Mouse (Mus musculus) small intestine, adult 2 months (tissue): ENCODE results near the gene Tspan9. TPM values are rescaled to one million over a fixed set of nuclear protein-coding genes. Genes with fewer than 3 reads are reported as not detected.

Experiments used
- H3K27ac ChIP-seq: fragments of 200-500 bp; 2 replicates; pipeline ENCODE4 v1.5.1; 2012; ENCODE audit warnings: low read depth, low read length, control low read depth, inconsistent platforms; ENCODE audit not compliant: insufficient read depth
- H3K27me3 ChIP-seq: fragments of 200-500 bp; 2 replicates; pipeline ENCODE4 v1.6.1; 2012; ENCODE audit warnings: mild to moderate bottlenecking, moderate library complexity, low read length, inconsistent platforms; ENCODE audit not compliant: control insufficient read depth, insufficient read depth
- H3K36me3 ChIP-seq: fragments of 200-500 bp; 2 replicates; pipeline ENCODE4 v1.6.1; 2012; ENCODE audit warnings: mild to moderate bottlenecking, low read length, control low read depth, inconsistent platforms; ENCODE audit not compliant: control insufficient read depth, insufficient read depth
- H3K4me1 ChIP-seq: fragments of 200-500 bp; 2 replicates; pipeline ENCODE4 v1.6.1; 2012; ENCODE audit warnings: low read length, inconsistent platforms, mixed read lengths; ENCODE audit not compliant: control insufficient read depth, insufficient read depth, insufficient read length
- H3K4me3 ChIP-seq: fragments of 200-500 bp; 2 replicates; pipeline ENCODE4 v1.5.1; 2012; ENCODE audit warnings: low read depth, mild to moderate bottlenecking, control low read depth, inconsistent platforms, low read length, moderate library complexity
- CTCF ChIP-seq: fragments of 200-500 bp; IDR thresholded peaks from 2 replicates; pipeline ENCODE4 v1.5.1; 2012; ENCODE audit warnings: low read depth, mild to moderate bottlenecking, control low read depth, inconsistent platforms, low read length, moderate library complexity, mixed read lengths; ENCODE audit not compliant: insufficient replicate concordance, insufficient read length; ENCODE audit errors: extremely low read depth
- POLR2A ChIP-seq: fragments of 200-500 bp; IDR thresholded peaks from 2 replicates; pipeline ENCODE4 v1.6.1; 2012; ENCODE audit warnings: low read depth, mild to moderate bottlenecking, control low read depth, inconsistent platforms, low read length, moderate library complexity
- WGBS: fragments of 180-500 bp; shearing (Covaris S2); methylation state at CpG from one replicate; pipeline ENCODE4 v1.1.7; 2018; 5-methylcytosine and 5-hydroxymethylcytosine counted together
- polyA plus RNA-seq: library from polyadenylated mRNA; depleted of rRNA; stranded (reverse); fragments of >200 nt; gene quantifications from 2 replicates; pipeline ENCODE4 v1.2.3, GENCODE M21; 2012

Gene Tspan9
- polyA plus RNA-seq, 1 experiment, result 20.6 TPM

- TF ChIP-seq POLR2A (no peak), CTCF (no peak)
- WGBS, result 86% methylated on average over 6 of the region's 6 CpGs
- H3K4me1 ChIP-seq, result peaks cover 4% of the 10 kb centered on the region; the same call in 1 of the 2 replicates
- H3K27ac ChIP-seq, result 0 out of 2 replicates have a peak overlapping the region, but pooled peaks have one; percentile 21
- no peak overlapping the region for H3K4me3 ChIP-seq
- no peaks in the 10 kb centered on the region for H3K36me3 ChIP-seq
- H3K27me3 ChIP-seq, result no peaks in the 10 kb centered on the region
Measured at GRCm38 (mm10) chr6:128132581-128132980, 10.8 kb downstream of the Tspan9 start.

- TF ChIP-seq POLR2A (no peak), CTCF (no peak)
- Histone ChIP-seq H3K4me1 (peaks cover 4% of the 10 kb centered on the region; the same call in 1 of the 2 replicates), H3K4me3 (no peak overlapping the region), H3K27ac (no peak overlapping the region), H3K27me3 (no peaks in the 10 kb centered on the region), H3K36me3 (no peaks in the 10 kb centered on the region)
- WGBS, result 65% methylated on average over 2 of the region's 2 CpGs
Measured at GRCm38 (mm10) chr6:128131390-128131789, 12.0 kb downstream of the Tspan9 start.

DNA sequence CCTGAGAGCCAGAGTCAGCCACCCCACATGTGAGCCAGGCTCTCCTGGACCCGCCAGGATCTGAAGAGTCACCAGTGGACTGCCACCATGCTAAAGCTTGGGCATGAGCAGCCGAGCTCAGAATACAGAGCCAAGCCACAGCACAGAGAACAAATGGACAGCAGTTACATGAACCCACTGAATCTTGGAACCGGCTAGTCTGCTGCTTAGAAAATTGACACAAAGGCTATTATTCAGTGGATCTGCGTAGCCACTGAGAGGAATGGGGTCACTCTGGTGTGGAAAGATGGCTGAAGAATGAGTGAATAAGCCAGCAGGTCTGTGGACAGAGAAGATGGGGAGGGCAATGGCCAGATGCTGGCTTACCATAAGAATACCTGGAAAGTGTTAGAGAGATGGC is 12.7 kb downstream of the Tspan9 start:
- H3K36me3 ChIP-seq, result no peaks in the 10 kb centered on the region
- H3K4me3 ChIP-seq, result no peak overlapping the region
- no peaks in the 10 kb centered on the region for H3K27me3 ChIP-seq
- peaks cover 4% of the 10 kb centered on the region; the same call in 1 of the 2 replicates for H3K4me1 ChIP-seq
- H3K27ac ChIP-seq, result no peak overlapping the region
- 88% methylated on average over 4 of the region's 4 CpGs for WGBS
- TF ChIP-seq POLR2A (no peak), CTCF (no peak)

DNA sequence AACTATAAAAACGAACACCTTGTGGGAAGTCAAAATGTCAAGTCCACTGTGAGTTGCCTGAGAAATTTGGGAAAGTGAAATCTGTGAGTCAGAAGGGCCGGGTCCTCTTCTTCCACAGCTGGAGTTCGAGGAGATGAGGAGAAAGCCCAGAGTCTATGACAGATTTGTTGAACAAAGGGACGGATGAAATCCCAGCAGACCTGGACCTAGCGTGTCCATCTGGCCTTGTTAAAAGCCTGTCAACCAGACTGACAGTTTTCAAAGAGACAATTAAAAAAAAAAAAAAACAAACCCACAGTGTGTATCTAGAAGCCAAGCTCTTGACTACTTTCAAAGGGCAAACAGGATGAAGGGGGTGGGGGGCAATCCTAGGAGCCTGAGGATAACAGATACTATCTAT is 14.0 kb downstream of the Tspan9 start:
- 73% methylated on average over 5 of the region's 5 CpGs for WGBS
- no peaks in the 10 kb centered on the region for H3K36me3 ChIP-seq
- no peaks in the 10 kb centered on the region for H3K27me3 ChIP-seq
- peaks cover 4% of the 10 kb centered on the region; the same call in 1 of the 2 replicates for H3K4me1 ChIP-seq
- no peak overlapping the region for H3K27ac ChIP-seq
- TF ChIP-seq POLR2A, result no peak
- TF ChIP-seq CTCF, result no peak
- H3K4me3 ChIP-seq, result no peak overlapping the region

DNA sequence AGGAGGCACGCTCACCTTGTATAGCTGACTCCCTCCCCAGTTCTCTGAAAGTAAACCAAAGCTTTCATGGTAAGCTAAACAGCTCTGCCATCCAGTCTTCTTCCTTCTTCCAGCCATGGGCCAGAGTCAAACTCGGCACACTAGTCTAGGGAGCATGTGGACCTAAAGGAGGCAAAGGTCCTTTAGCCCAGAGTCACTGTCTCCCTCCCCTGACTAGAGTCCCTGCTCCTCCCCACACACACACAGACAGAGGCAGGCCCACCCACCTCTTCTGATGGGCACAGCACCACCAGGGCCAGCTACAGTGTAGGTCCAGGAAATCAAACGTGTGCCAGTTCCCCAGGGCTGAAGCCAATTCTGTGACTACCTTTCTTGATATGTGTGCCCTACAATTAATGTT is 16.1 kb downstream of the Tspan9 start:
- Histone ChIP-seq H3K27me3 (no peaks in the 10 kb centered on the region), H3K4me1 (no peaks in the 10 kb centered on the region), H3K27ac (no peak overlapping the region), H3K36me3 (no peaks in the 10 kb centered on the region), H3K4me3 (no peak overlapping the region)
- no peak for TF ChIP-seq CTCF
- no peak for TF ChIP-seq POLR2A
- WGBS, result 61% methylated on average over 3 of the region's 3 CpGs

- no peak for TF ChIP-seq CTCF
- no peak for TF ChIP-seq POLR2A
Measured at GRCm38 (mm10) chr6:128126876-128127275, 16.5 kb downstream of the Tspan9 start.

GRCm38 (mm10) chr6:128125464-128125863 is 17.9 kb downstream of the Tspan9 start:
- Histone ChIP-seq H3K4me1 (no peaks in the 10 kb centered on the region), H3K4me3 (no peak overlapping the region), H3K27ac (no peak overlapping the region), H3K36me3 (no peaks in the 10 kb centered on the region), H3K27me3 (no peaks in the 10 kb centered on the region)
- TF ChIP-seq CTCF (no peak), POLR2A (no peak)
- 48% methylated on average over 3 of the region's 3 CpGs for WGBS

More at GRCm38 (mm10) chr6:128126876-128127275, 16.5 kb downstream of the Tspan9 start:
- H3K36me3 ChIP-seq, result no peaks in the 10 kb centered on the region
- H3K27me3 ChIP-seq, result no peaks in the 10 kb centered on the region
- H3K4me3 ChIP-seq, result no peak overlapping the region
- no peak overlapping the region for H3K27ac ChIP-seq
- no peaks in the 10 kb centered on the region for H3K4me1 ChIP-seq
- WGBS, result 76% methylated on average over 4 of the region's 4 CpGs
